Mouse (Mus musculus) ES-E14 (cell line): ENCODE results near the gene Sstr2.

ENCODE experiments used
- CHD2 ChIP-seq: IDR thresholded peaks from 2 replicates; pipeline ENCODE4 v1.6.1; 2014; ENCODE audit warnings: mild to moderate bottlenecking, low read depth, low read length, inconsistent platforms
- MAFK ChIP-seq: IDR thresholded peaks from 2 replicates; pipeline ENCODE4 v1.6.1; 2014; ENCODE audit warnings: mild to moderate bottlenecking, low read depth, low read length, inconsistent platforms; ENCODE audit not compliant: insufficient read depth
- ZNF384 ChIP-seq: IDR thresholded peaks from 2 replicates; pipeline ENCODE4 v1.6.1; 2012; ENCODE audit warnings: low read depth, low read length, inconsistent platforms

- TF ChIP-seq MAFK (no peak), CHD2 (no peak), ZNF384 (no peak)
Measured at GRCm38 (mm10) chr11:113588936-113589335, 30.2 kb upstream of the Sstr2 start.
